Mouse (Mus musculus) heart, embryonic 15.5 days (tissue): ENCODE measurements around the gene Mapk11. TPM values are rescaled to one million over a fixed set of nuclear protein-coding genes. Genes with fewer than 3 reads are reported as not detected.

Experiments
- ATAC-seq: fragments of 200-750 bp; cut with Nextera tagmentation; replicated peaks from 2 replicates; pipeline ENCODE4 v1.8.0; 2017; ENCODE audit warnings: low read depth, moderate TSS enrichment; ENCODE audit not compliant: insufficient number of reproducible peaks, insufficient read depth, low FRiP score
- H3K27ac ChIP-seq: fragments of 300-500 bp; sonication (generic); 2 replicates; pipeline ENCODE4 v1.5.1; 2015; ENCODE audit warnings: mild to moderate bottlenecking, inconsistent platforms
- H3K27me3 ChIP-seq: fragments of 300-500 bp; sonication (generic); 2 replicates; pipeline ENCODE4 v1.6.1; 2015; ENCODE audit warnings: inconsistent platforms
- H3K36me3 ChIP-seq: fragments of 300-500 bp; sonication (generic); 2 replicates; pipeline ENCODE4 v1.6.1; 2015; ENCODE audit warnings: mild to moderate bottlenecking, inconsistent platforms
- H3K4me1 ChIP-seq: fragments of 300-500 bp; sonication (generic); replicated peaks from 2 replicates; pipeline ENCODE4 v1.6.1; 2015; ENCODE audit warnings: inconsistent platforms
- H3K4me2 ChIP-seq: fragments of 300-500 bp; sonication (generic); 2 replicates; pipeline ENCODE4 v1.6.1; 2015; ENCODE audit warnings: inconsistent platforms, mild to moderate bottlenecking, moderate library complexity
- H3K4me3 ChIP-seq: fragments of 300-500 bp; sonication (generic); 2 replicates; pipeline ENCODE4 v1.5.1; 2015; ENCODE audit warnings: mild to moderate bottlenecking, inconsistent platforms
- H3K9ac ChIP-seq: fragments of 300-500 bp; sonication (generic); 2 replicates; pipeline ENCODE4 v1.6.1; 2015; ENCODE audit warnings: mild to moderate bottlenecking, inconsistent platforms
- H3K9me3 ChIP-seq: fragments of 300-500 bp; sonication (generic); replicated peaks from 2 replicates; pipeline ENCODE4 v1.6.1; 2016; ENCODE audit warnings: inconsistent platforms
- WGBS: fragments of 180-500 bp; shearing (Covaris S2); methylation state at CpG from one replicate; pipeline ENCODE4 v1.1.7; 2015; ENCODE audit warnings: mixed read lengths; 5-methylcytosine and 5-hydroxymethylcytosine counted together
- polyA plus RNA-seq: library from polyadenylated mRNA; unstranded; fragments of >200 nt; fragmentation: Nextera tagmentation; extraction: Ambion mirVana; gene quantifications from 2 replicates; pipeline ENCODE4 v1.2.1, GENCODE M21; 2015

Mapk11 gene
- polyA plus RNA-seq, 1 experiment from 2014 or later: 3.1 TPM

DNA sequence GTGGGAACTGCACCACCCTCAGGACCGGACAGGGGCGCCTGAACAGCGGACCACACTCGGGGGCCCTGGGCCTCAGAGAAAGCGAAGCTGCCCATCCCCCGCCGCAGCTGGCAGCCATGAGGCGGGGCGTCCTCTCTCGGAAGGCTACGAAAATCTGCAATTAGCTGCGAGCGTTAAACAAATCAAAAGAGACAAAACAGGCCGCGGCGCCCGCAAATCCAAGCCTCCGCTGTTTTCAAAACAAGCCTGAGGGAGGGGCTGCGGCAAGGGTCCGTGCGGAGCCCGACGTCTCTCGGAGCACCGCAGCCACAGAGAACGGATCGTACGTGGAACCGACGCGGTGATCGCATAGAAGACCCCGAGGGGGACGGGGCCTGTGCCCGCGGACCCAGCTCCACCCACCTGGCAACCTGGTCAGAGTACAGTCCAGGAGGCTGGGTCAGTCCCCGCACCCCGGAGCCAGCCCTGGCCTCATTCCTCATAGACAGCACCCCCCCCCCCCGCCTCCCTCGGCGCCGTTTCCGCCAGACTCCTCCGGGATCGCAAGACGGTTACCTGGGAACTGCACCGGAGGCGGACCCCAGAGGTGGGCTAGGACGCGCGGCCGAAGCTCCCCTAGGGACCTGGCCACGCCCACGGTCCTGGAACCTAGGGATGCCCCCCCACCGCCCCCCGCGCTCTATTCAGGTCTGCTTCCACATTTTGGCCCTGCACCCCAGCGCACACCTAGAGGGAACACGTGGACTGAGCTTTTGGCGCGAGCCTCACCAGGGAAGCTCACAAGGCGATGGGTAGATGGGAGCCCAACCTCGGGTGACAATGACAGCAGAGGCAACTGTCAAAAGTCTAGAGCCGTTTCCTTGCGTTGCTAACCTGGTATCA, 23.8 kb upstream of the Mapk11 start:
- no peaks in the 10 kb centered on the region for H3K9me3 ChIP-seq
- H3K9ac ChIP-seq: peak overlapping the region; percentile 67
- under 1% methylated on average over 63 of the region's 65 CpGs for whole genome bisulfite sequencing
- no peak for ATAC-seq
- no peaks in the 10 kb centered on the region for H3K36me3 ChIP-seq
- peaks cover 98% of the 10 kb centered on the region for H3K4me1 ChIP-seq
- no peaks in the 10 kb centered on the region for H3K27me3 ChIP-seq
- H3K27ac ChIP-seq: peak overlapping the region; percentile 50
- H3K4me2 ChIP-seq: peak overlapping the region; percentile 97
- peak overlapping the region; percentile 59 for H3K4me3 ChIP-seq

DNA sequence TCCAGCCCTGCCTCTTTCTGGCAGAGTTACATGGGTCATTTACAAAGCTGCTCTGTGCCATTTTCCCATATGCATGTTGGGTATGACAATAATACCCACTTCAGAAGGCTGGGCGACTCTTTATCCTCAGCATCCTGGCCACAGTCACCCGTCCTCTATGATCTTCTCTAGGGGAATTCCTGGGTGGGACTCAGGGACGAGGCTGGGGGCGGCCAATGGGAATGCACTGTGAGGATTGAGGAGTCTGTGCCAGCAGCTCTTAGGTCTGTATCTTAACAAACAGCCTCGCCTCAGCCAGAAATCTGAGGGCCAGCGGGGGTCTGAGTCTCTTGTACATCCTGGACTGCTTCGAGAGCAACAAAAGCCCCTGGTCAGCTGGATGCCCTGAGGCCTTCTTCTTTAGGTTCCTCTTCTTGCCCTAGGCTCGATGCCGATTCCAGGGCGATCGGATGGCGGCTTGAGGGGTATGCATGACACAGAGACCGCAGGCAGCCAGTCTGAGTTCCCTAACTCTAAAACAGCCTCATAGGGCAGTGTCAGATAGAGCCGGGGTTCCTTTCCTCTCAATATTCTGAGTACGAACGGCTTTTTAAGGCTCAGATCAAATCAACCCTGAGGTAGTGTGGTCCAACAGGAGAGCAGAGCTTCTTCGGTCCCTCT, 23.0 kb upstream of the Mapk11 start:
- Histone ChIP-seq H3K27me3 (no peaks in the 10 kb centered on the region), H3K4me1 (peaks cover 94% of the 10 kb centered on the region), H3K36me3 (peaks cover 8% of the 10 kb centered on the region; the same call in 1 of the 2 replicates), H3K9ac (peak overlapping the region; percentile 67; the same call in 1 of the 2 replicates), H3K4me2 (peak overlapping the region; percentile 97), H3K9me3 (no peaks in the 10 kb centered on the region), H3K4me3 (peak overlapping the region; percentile 59), H3K27ac (peak overlapping the region; percentile 50)
- no peak for ATAC-seq
- WGBS: 46% methylated on average over 17 of the region's 17 CpGs

DNA sequence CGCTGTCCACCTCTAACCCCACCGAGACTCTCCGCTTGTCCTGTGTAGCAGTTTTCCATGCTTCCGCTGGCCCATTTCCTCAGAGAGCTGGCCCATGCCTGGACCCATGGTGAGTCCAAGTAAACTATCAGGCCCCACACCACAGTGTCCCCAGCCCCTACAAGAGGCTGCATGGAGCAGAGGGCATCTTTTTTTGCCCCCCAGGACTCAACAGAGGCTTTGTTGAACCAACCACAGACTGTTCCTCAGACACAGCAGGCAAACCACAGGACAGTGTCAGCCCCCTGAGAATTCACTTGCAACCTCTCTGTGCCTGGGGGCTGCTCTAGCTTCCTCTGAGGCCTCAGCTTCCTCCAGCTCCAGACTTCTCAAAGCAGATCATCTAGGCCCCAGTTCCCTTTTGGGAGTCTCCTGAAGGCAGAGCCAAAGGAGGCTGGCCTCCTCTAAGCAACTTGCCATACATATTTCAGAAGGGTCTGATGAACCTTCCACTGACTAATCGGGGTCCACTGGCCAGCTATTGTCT, 22.2 kb upstream of the Mapk11 start:
- Histone ChIP-seq H3K4me3 (no peak overlapping the region), H3K36me3 (peaks cover 17% of the 10 kb centered on the region), H3K27ac (peak overlapping the region; percentile 35; the same call in 1 of the 2 replicates), H3K4me2 (no peak overlapping the region), H3K27me3 (no peaks in the 10 kb centered on the region), H3K9ac (no peak overlapping the region; the same call in 1 of the 2 replicates), H3K4me1 (peaks cover 85% of the 10 kb centered on the region), H3K9me3 (no peaks in the 10 kb centered on the region)
- ATAC-seq: no peak
- WGBS: 87% methylated on average over 5 of the region's 5 CpGs

DNA sequence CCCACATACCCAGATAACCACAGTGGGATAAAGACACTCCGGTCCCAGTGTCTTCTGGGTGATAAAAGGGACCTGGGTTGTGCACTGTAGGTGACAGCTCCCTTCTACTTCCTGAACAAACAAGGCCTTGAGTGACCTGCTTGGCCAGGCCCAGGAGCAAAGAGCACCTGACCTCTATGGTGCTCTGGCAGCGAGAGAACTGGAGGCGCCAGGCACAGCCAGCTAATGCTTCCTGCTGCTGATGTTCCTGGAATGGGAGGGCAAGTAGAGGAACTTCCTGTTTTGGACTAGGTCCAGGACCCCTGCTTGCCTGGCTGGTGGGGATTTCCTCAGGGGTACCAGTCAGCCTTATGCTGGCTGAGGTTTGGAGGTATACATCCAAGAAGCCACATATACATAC, 20.7 kb upstream of the Mapk11 start:
- no peak overlapping the region for H3K4me3 ChIP-seq
- H3K27me3 ChIP-seq: no peaks in the 10 kb centered on the region
- peak overlapping the region; percentile 54 for H3K4me2 ChIP-seq
- 21% methylated on average over 3 of the region's 3 CpGs for WGBS
- peak overlapping the region; percentile 94 for H3K27ac ChIP-seq
- peaks cover 32% of the 10 kb centered on the region for H3K36me3 ChIP-seq
- ATAC-seq: peak; percentile 19; the same call in 1 of the 2 replicates
- H3K4me1 ChIP-seq: peaks cover 71% of the 10 kb centered on the region
- H3K9ac ChIP-seq: 0 out of 2 replicates have a peak overlapping the region, but pooled peaks have one; percentile 9
- H3K9me3 ChIP-seq: no peaks in the 10 kb centered on the region

DNA sequence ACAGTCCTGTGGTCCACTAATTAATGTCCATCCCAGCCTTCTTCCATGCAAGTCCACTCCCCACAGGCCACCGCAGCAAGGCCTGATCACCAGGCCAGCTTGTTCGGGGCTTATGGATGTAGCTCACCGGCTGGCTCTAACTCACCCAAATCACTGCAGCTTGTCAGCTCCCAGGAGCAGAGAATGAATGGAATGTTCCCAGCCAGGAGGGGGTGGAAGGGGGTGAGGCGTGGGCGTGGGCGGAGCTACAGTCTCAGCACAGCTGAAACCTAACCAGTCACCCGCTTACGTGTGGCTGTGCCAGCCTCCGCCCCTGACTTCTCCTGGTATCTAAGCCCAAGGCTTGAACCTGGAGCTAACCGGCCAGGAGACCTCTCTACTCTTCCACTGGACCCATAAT, 20.0 kb upstream of the Mapk11 start:
- peak overlapping the region; percentile 29; the same call in 1 of the 2 replicates for H3K9ac ChIP-seq
- H3K27me3 ChIP-seq: no peaks in the 10 kb centered on the region
- H3K4me3 ChIP-seq: peak overlapping the region; percentile 31
- no peaks in the 10 kb centered on the region for H3K9me3 ChIP-seq
- ATAC-seq: peak; percentile 81
- H3K4me2 ChIP-seq: peak overlapping the region; percentile 54
- 7% methylated on average over 10 of the region's 10 CpGs for WGBS
- peaks cover 38% of the 10 kb centered on the region for H3K36me3 ChIP-seq
- H3K4me1 ChIP-seq: peaks cover 64% of the 10 kb centered on the region
- H3K27ac ChIP-seq: peak overlapping the region; percentile 94

DNA sequence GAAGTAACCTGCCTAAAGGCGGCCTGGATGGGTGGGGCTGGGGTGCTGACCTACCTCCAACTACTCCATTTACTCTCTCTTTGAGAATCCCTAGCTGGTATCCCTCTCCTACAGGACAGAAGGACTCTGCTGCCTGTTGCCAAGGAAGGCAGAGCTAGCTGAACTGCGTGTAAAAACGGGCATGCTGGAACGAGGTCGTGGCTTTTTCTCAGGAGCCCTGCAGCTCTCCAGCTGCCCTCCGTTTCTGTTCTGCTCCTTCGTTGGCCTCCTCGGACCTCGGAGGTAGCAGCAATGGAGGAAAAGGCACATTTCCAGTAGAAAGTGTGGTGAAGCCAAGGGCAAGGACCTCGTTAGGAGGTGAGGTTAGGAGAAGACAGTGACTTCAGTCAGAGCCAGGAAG, 19.5 kb upstream of the Mapk11 start:
- no peaks in the 10 kb centered on the region for H3K9me3 ChIP-seq
- H3K27me3 ChIP-seq: no peaks in the 10 kb centered on the region
- no peak for ATAC-seq
- peak overlapping the region; percentile 54 for H3K4me2 ChIP-seq
- WGBS: 29% methylated on average over 10 of the region's 10 CpGs
- peak overlapping the region; percentile 29; the same call in 1 of the 2 replicates for H3K9ac ChIP-seq
- H3K4me1 ChIP-seq: peaks cover 59% of the 10 kb centered on the region
- peak overlapping the region; percentile 94 for H3K27ac ChIP-seq
- H3K4me3 ChIP-seq: peak overlapping the region; percentile 31
- H3K36me3 ChIP-seq: peaks cover 43% of the 10 kb centered on the region

DNA sequence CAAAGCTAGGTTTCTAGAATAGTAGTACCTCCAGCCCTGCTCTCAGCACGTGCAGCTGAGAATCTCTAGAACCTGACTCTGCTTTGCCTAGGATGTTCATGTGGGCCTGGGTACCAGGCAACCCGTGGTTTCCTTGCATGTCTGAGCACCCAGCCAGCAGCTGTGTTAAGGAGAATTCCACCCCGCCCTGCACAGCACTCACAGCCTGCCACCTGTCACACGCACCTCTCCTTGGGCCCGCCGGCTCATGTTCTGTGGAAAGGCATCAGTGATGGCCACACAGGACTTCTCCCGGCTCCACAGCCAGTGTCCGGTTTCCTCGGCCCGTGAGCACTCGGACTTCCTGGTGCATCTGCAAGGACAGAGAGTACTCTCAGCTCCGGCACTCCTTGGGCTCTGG, 16.1 kb upstream of the Mapk11 start:
- peaks cover 24% of the 10 kb centered on the region for H3K4me1 ChIP-seq
- H3K36me3 ChIP-seq: peaks cover 78% of the 10 kb centered on the region
- H3K9ac ChIP-seq: no peak overlapping the region
- no peaks in the 10 kb centered on the region for H3K9me3 ChIP-seq
- H3K4me3 ChIP-seq: no peak overlapping the region
- H3K27me3 ChIP-seq: no peaks in the 10 kb centered on the region
- no peak overlapping the region for H3K4me2 ChIP-seq
- WGBS: 90% methylated on average over 12 of the region's 12 CpGs
- ATAC-seq: no peak
- H3K27ac ChIP-seq: no peak overlapping the region

DNA sequence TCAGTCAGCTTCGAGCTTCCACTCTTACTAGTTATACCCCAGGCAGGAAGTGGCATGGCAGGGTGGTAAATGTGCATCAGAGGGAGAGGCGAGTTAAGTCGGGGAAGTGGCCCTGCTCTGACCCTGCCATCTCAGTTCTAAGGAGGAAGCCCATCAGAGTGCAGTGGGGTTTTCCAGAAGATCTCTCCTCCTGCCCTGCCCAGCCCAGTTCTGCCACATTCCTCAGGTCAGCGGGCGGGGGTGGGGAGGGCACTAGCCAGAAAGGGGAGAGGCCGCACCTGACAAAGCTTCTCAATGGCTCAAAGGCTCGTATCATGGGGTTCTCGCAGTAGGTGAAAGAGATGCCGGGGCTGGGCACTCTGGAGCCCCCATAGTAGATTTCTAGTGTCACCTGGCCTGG, 12.0 kb upstream of the Mapk11 start:
- Histone ChIP-seq H3K27ac (no peak overlapping the region), H3K27me3 (no peaks in the 10 kb centered on the region), H3K36me3 (peaks cover 100% of the 10 kb centered on the region), H3K4me2 (no peak overlapping the region), H3K4me3 (no peak overlapping the region), H3K4me1 (no peaks in the 10 kb centered on the region), H3K9ac (no peak overlapping the region), H3K9me3 (no peaks in the 10 kb centered on the region)
- WGBS: 81% methylated on average over 9 of the region's 9 CpGs
- no peak for ATAC-seq

DNA sequence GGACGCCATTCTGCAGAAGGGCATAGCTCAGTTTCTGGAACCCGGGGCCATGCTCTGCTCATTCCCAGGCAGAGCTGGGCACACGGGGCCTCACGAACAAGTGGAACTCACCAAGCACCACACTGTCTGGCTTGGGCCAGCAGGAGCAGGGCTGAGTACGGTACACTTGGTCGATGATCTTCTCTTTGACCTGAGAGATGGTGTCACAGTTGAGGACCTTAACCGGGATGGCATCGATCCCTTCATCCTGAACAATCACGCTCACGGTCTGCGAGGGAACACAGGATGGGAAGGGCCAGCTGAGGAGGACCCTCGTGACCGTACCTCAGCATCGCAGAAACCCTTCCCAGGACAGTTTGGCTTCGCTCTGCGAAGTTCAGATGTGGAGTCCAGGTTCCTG, 9.1 kb upstream of the Mapk11 start:
- Histone ChIP-seq H3K36me3 (peaks cover 98% of the 10 kb centered on the region), H3K4me1 (no peaks in the 10 kb centered on the region), H3K9me3 (no peaks in the 10 kb centered on the region), H3K4me3 (no peak overlapping the region), H3K27ac (no peak overlapping the region), H3K27me3 (no peaks in the 10 kb centered on the region), H3K4me2 (no peak overlapping the region), H3K9ac (no peak overlapping the region)
- ATAC-seq: no peak
- 92% methylated on average over 16 of the region's 16 CpGs for WGBS

DNA sequence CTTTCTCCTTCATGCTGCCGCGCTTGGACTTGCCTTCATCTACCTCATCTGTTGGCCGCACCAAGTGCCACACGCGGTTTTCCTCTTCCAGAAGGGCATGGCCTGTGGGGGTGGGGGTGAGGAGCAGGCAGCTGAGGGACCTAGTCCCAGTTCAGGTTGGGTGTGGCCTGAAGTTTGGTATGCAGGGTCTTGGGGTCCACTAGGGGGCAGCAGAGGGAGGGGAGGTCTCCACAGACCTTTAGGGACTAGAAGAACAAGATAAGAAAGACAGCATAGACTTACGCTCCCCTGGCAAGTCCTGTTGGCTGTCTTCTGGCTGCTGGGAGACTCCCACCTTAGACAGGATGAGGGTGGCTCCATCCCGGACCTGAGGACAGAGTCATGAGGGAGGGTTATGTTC, 8.5 kb upstream of the Mapk11 start:
- Histone ChIP-seq H3K4me1 (no peaks in the 10 kb centered on the region), H3K27me3 (no peaks in the 10 kb centered on the region), H3K9me3 (no peaks in the 10 kb centered on the region), H3K36me3 (peaks cover 92% of the 10 kb centered on the region), H3K4me3 (no peak overlapping the region), H3K9ac (no peak overlapping the region), H3K4me2 (no peak overlapping the region), H3K27ac (no peak overlapping the region)
- WGBS: 47% methylated on average over 7 of the region's 7 CpGs
- ATAC-seq: no peak

DNA sequence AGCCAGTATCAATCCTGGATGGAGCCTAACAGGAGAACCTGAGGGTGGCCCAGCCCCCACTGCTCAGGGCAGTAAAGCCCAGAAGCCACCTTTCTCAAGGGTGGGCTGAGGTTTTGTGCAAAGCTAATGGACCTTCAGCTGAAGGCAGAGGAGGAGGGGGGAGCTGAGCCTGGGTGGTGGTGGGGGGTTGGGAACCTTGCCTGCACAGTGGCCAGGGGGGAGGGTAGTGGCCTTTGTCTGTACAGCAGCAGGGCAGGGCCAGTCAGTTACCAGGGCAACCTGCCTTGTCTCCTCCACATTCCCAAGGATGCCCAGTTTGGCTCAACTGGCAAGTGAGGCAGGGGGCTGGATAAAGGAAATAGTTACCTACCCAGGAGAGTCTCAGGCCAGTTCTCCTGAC, 2.9 kb upstream of the Mapk11 start:
- H3K9ac ChIP-seq: no peak overlapping the region
- H3K4me2 ChIP-seq: no peak overlapping the region
- H3K4me3 ChIP-seq: no peak overlapping the region
- H3K9me3 ChIP-seq: no peaks in the 10 kb centered on the region
- H3K27me3 ChIP-seq: peaks cover 27% of the 10 kb centered on the region
- H3K4me1 ChIP-seq: peaks cover 23% of the 10 kb centered on the region
- H3K27ac ChIP-seq: no peak overlapping the region
- H3K36me3 ChIP-seq: peaks cover 36% of the 10 kb centered on the region
- no peak for ATAC-seq
